Mouse (Mus musculus) gastrocnemius, postnatal 10 days (tissue): Measurements from ENCODE around the gene Xirp1. TPM values are rescaled to one million over a fixed set of nuclear protein-coding genes. Genes with fewer than 3 reads are reported as not detected.

Experiments
- DNase-seq: peaks from one replicate; pipeline ENCODE4 v3.0.0; 2021; ENCODE audit warnings: mixed read lengths
- total RNA-seq, 2 experiments: library from RNA; stranded (reverse); gene quantifications; 2 replicates each; pipeline ENCODE4 v1.2.3; 2021

Xirp1 gene
- total RNA-seq, 2 experiments from 2014 or later = 58.2 to 84.6 TPM

- DNase-seq = no peak
These were observed 52.4 kb downstream of the Xirp1 start for GRCm38 (mm10) chr9:119970763-119971656.

DNA sequence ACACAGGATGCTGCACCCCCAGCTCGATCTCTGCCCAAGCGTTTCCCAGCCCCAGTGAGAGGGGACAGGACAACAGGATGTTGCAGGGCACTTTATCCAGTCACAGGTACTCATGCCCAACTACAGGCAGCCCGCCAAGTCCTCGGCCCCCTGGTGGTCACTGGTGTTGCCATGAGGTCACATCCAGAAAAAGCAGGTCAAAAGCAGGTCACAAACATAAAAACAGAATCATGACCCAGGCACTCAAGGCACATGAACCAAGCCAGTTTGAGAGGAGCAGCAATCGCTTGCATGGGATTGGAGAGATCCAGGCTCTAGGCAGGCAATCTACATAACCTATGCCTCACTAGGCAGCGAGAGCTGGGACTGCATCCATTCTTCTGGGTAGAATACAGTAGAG, 53.2 kb downstream of the Xirp1 start:
- peak; percentile 73 for DNase-seq

- no peak for DNase-seq
These were observed 53.6 kb downstream of the Xirp1 start for GRCm38 (mm10) chr9:119969811-119970210.

GRCm38 (mm10) chr9:119966221-119966910, 57.0 kb downstream of the Xirp1 start:
- DNase-seq = no peak

GRCm38 (mm10) chr9:119965186-119965585, 58.2 kb downstream of the Xirp1 start:
- no peak for DNase-seq

DNA sequence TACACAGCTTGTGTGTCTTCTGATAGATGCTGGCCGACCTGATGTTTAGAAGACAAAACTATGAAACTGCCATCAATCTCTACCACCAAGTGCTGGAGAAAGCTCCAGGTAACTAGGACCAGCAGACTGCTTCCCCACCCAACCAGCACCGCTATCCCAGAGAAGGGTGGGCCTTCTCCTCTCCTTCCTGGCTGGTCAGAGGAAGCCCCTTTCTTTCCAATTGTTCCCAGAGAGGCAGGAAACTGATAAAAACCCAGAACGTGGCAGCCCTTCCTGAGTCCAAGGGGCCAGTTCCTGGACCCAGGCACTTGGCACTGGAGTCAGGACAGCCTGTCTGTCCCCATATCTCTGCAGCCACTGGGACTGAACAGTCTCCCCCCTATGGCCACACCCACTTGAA, 59.2 kb downstream of the Xirp1 start:
- no peak for DNase-seq

Other genes starting within 250 kb of the Xirp1 start
- under 1 TPM in 1 of 2 experiments, not detected in 1; 0.05 TPM for gene Scn11a, start 198.1 kb downstream of the Xirp1 start, total RNA-seq
- gene Wdr48, start 128.7 kb downstream of the Xirp1 start, total RNA-seq = 10 to 100 TPM; 14.1 to 19.6 TPM
- gene Gorasp1, start 86.0 kb downstream of the Xirp1 start, total RNA-seq = 10 to 100 TPM; 16.2 to 17.6 TPM
- under 1 TPM in 1 of 2 experiments, not detected in 1; 0.11 TPM for gene Ttc21a, start 86.0 kb downstream of the Xirp1 start, total RNA-seq
- 1 to 10 TPM; 2.6 to 3.4 TPM for gene Csrnp1, start 38.9 kb downstream of the Xirp1 start, total RNA-seq
- gene Cx3cr1, start 46.3 kb upstream of the Xirp1 start, total RNA-seq = 1 to 10 TPM; 2.0 to 3.2 TPM
- gene Ccr8, start 68.5 kb upstream of the Xirp1 start, total RNA-seq = under 1 TPM in 1 of 2 experiments, not detected in 1; 0.23 TPM
- gene Slc25a38, start 86.8 kb upstream of the Xirp1 start, total RNA-seq = 1 to 10 TPM; 8.9 to 9.8 TPM
- 100 to 1,000 TPM; 710 to 760 TPM for gene Rpsa, start 104.1 kb upstream of the Xirp1 start, total RNA-seq
- under 1 TPM in 1 of 2 experiments, not detected in 1; 0.77 TPM for gene Mobp, start 126.1 kb upstream of the Xirp1 start, total RNA-seq